Mouse (Mus musculus) mammary gland, adult 2 months (tissue): Measurements from ENCODE around the gene Tro. TPM values are rescaled to one million over a fixed set of nuclear protein-coding genes. Genes with fewer than 3 reads are reported as not detected.

Experiments used
- polyA plus RNA-seq: library from polyadenylated mRNA; depleted of rRNA; stranded (reverse); fragments of >200 nt; gene quantifications from 2 replicates; pipeline ENCODE4 v1.2.3, GENCODE M21; 2012; ENCODE audit warnings: low replicate concordance; rRNA removed

Tro gene
- polyA plus RNA-seq = 0.86 and 1.9 TPM in 2 replicates

DNA sequence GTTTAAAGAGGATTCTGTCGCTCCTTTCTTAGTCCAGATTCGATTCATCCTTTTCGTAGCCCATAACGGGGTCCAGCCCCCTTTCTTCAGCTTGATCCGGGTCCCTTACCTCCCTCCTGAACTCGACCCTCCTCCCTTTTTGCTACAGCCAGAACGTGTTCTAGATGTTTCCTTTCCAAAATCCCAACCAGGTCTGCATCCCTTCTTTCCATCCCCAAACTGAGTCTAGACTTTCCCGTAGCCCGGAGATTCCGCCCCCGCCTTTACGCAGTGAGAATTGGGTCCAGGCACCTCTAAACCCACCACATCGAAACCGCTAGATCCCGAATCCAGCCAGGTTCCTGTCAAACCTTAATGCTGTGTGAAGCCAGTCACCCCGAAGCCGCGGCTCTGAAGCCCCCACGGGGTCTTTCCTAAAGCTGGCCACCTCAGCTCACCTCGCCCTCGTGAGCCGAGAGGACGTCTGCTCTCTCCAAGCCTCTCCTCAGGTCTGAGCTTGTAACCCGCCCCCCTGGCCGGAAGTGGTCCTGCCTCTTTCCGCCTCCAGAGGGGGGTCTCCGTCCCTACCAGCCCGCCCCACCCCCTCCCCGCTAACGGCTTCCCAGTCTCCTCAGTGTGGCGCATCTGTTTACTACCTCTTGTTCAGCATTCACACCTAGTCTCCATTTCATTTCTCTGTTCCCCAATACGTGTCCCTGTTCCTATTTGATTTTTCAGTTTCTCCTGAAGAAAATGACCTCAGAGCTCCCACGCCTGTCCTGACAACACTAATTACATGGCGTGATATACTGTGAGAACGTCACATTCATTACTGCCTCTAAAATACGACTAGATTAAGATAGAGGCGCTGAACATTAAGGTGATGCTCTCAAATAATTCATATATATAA lies at the start of gene Tro:
Gene Tro (minus strand): TSS at position 676 of the 889 bp plus-strand sequence.

Other genes with a start within 250 kb of the Tro start
- 1.2 and 5.5 TPM in 2 replicates for gene Tmem29, start 198.4 kb downstream of the Tro start, polyA plus RNA-seq
- gene Alas2, start 110.2 kb downstream of the Tro start, polyA plus RNA-seq = 5.6 and 6.4 TPM in 2 replicates
- gene Pfkfb1, start 69.4 kb downstream of the Tro start, polyA plus RNA-seq = 38.3 and 84.1 TPM in 2 replicates
- gene Apex2, start 67.7 kb downstream of the Tro start, polyA plus RNA-seq = 8.5 and 14.1 TPM in 2 replicates
- gene Maged2, start 156.8 kb upstream of the Tro start, polyA plus RNA-seq = 21.0 and 29.7 TPM in 2 replicates